Comparison of ENCODE assay signal across 14 mouse cellular contexts in genomic region chr11:98738925-98739324, GRCm38 (mm10). TPM values are rescaled to one million over a fixed set of nuclear protein-coding genes. Genes with fewer than 3 reads are reported as not detected.
A peak's percentile ranks its signal among the peaks of the same experiment; 100 is the strongest.
DNase-seq lines count a peak whose midpoint lies in the region; ATAC-seq and TF ChIP-seq lines count a peak whose summit lies in the region.
"Had no signal": no experiment of that assay in that cellular context is flagged by ENCODE, and none has a peak within 500 bp of the region (broad histone marks: within the 10 kb centered on the region; RNA-seq: fewer than 3 reads in every experiment).

No protein-coding gene starts in this region.

- WGBS in forebrain, embryonic 14.5 days: 68% methylated on average over 9 of the region's 9 CpGs
- WGBS in kidney, embryonic 14.5 days: 71% methylated on average over 9 of the region's 9 CpGs

- no peaks in the 10 kb centered on the region for H3K36me3 ChIP-seq in E14TG2a.4 (ENCODE audit: insufficient read depth, low read length)
- H3K36me3 ChIP-seq in forebrain, embryonic 14.5 days (ENCODE audit: control insufficient read depth, insufficient read depth, low read length): no peaks in the 10 kb centered on the region
- H3K36me3 ChIP-seq in kidney, embryonic 14.5 days (ENCODE audit: control insufficient read depth, insufficient read depth, low read length): no peaks in the 10 kb centered on the region

- no peak for ATAC-seq in forebrain, embryonic 14.5 days
- ATAC-seq in megakaryocyte progenitor cell, adult 5-6 weeks (replicated peaks; ENCODE audit: poor library complexity): 0 out of 2 replicates have a peak, but pooled peaks have one; percentile 8
- ATAC-seq in kidney, embryonic 14.5 days (ENCODE audit: low FRiP score, low TSS enrichment): no peak

- H3K27me3 ChIP-seq in E14TG2a.4 (ENCODE audit: insufficient read depth, low read length): peaks cover 12% of the 10 kb centered on the region
- no peaks in the 10 kb centered on the region for H3K27me3 ChIP-seq in forebrain, embryonic 14.5 days (replicated peaks; ENCODE audit: control insufficient read depth, insufficient read depth, low read length)
- no peaks in the 10 kb centered on the region for H3K27me3 ChIP-seq in kidney, embryonic 14.5 days (ENCODE audit: control insufficient read depth, insufficient read depth, low read length)

- peaks cover 7% of the 10 kb centered on the region for H3K9me3 ChIP-seq in E14TG2a.4 (ENCODE audit: low read length)
- H3K9me3 ChIP-seq in forebrain, embryonic 14.5 days (replicated peaks; ENCODE audit: control insufficient read depth, low read length): no peaks in the 10 kb centered on the region; the same call in 1 of the 2 replicates
- H3K9me3 ChIP-seq in kidney, embryonic 14.5 days (ENCODE audit: control insufficient read depth, low read length): peaks cover 3% of the 10 kb centered on the region; the same call in 1 of the 2 replicates

- peak overlapping the region; percentile 65; the same call in 1 of the 2 replicates for H3K27ac ChIP-seq in gastrocnemius, adult 2 months
- H3K27ac ChIP-seq in forebrain, embryonic 14.5 days (ENCODE audit: low read depth, low read length): peak overlapping the region; percentile 87
- H3K27ac ChIP-seq in kidney, embryonic 14.5 days (ENCODE audit: low read depth, low read length): no peak overlapping the region
- H3K27ac ChIP-seq: kidney, postnatal 0 days; stomach, postnatal 0 days had no signal

- peak overlapping the region; percentile 29; the same call in 1 of the 2 replicates for H3K9ac ChIP-seq in forebrain, embryonic 14.5 days (ENCODE audit: low read length)
- no peak overlapping the region for H3K9ac ChIP-seq in kidney, embryonic 14.5 days (ENCODE audit: low read depth, low read length)

- H3K4me2 ChIP-seq in forebrain, embryonic 14.5 days (ENCODE audit: low read length): peak overlapping the region; percentile 21; the same call in 1 of the 2 replicates
- no peak overlapping the region for H3K4me2 ChIP-seq in kidney, embryonic 14.5 days (replicated peaks; ENCODE audit: low read depth, low read length)

- H3K4me1 ChIP-seq in E14TG2a.4 (replicated peaks; ENCODE audit: low read depth, low read length): peaks cover 65% of the 10 kb centered on the region
- peaks cover 33% of the 10 kb centered on the region for H3K4me1 ChIP-seq in forebrain, embryonic 14.5 days (ENCODE audit: control insufficient read depth, insufficient read depth, low read length)
- peaks cover 23% of the 10 kb centered on the region for H3K4me1 ChIP-seq in kidney, embryonic 14.5 days (ENCODE audit: control insufficient read depth, insufficient read depth, low read length)

- intact Hi-C loops in gastrocnemius, adult 2 months (cut with DNase I): no loop called here

- DNase-seq in gastrocnemius, adult 2 months: peak; percentile 63
- DNase-seq in gastrocnemius, postnatal 25 days: no peak
- no peak for DNase-seq in forebrain, embryonic 14.5 days (ENCODE audit: low spot score)
- no peak for DNase-seq in lung, postnatal 4 days
- no peak for DNase-seq in frontal cortex, postnatal 14 days (ENCODE audit: low spot score in 2 of 2)
- DNase-seq: right cerebral cortex, postnatal 4 days had no signal

- no peak for TF ChIP-seq CTCF in gastrocnemius, adult 2 months (IDR thresholded peaks at IDR 0.05)
- no peak for TF ChIP-seq CTCF in E14TG2a.4 (conservative IDR thresholded peaks at IDR 0.05; ENCODE audit: low read length)

- no peak overlapping the region for H3K4me3 ChIP-seq in gastrocnemius, adult 2 months
- 0 out of 2 replicates have a peak overlapping the region, but pooled peaks have one; percentile 10 for H3K4me3 ChIP-seq in E14TG2a.4 (replicated peaks; ENCODE audit: low read length)
- H3K4me3 ChIP-seq in forebrain, embryonic 14.5 days (ENCODE audit: low read depth, low read length): no peak overlapping the region
- H3K4me3 ChIP-seq in kidney, embryonic 14.5 days (ENCODE audit: low read length): no peak overlapping the region

RNA-seq across cellular contexts. Expression of gene Thra, which starts 1.5 kb away (rescaled TPM):
- total RNA-seq in gastrocnemius, adult 2 months (2021): 10 to 100 TPM; 78.8 to 96.8 TPM
- total RNA-seq in gastrocnemius, postnatal 25 days (2021): 10 to 100 TPM; 75.4 to 89.1 TPM
- polyA plus RNA-seq in forebrain, embryonic 14.5 days (2014; fragmentation: Nextera tagmentation; extraction: Ambion mirVana): 164 and 199 TPM in 2 replicates
- total RNA-seq in megakaryocyte progenitor cell, adult 5-6 weeks (2015): 34.2 and 34.6 TPM in 2 replicates
- total RNA-seq in megakaryocyte progenitor cell, adult 5-6 weeks (2017): 21.8 and 25.3 TPM in 2 replicates
- 28.0 and 31.8 TPM in 2 replicates for polyA plus RNA-seq in kidney, embryonic 14.5 days (2014; fragmentation: Nextera tagmentation; extraction: Ambion mirVana)

RNA-seq across cellular contexts. Expression of gene Med24, which starts 9.7 kb away (rescaled TPM):
- total RNA-seq in gastrocnemius, adult 2 months (2021): 10 to 100 TPM; 52.0 to 58.4 TPM
- 10 to 100 TPM; 42.7 to 46.9 TPM for total RNA-seq in gastrocnemius, postnatal 25 days (2021)
- 76.0 and 85.9 TPM in 2 replicates for polyA plus RNA-seq in forebrain, embryonic 14.5 days (2014; fragmentation: Nextera tagmentation; extraction: Ambion mirVana)
- 28.7 and 30.9 TPM in 2 replicates for total RNA-seq in megakaryocyte progenitor cell, adult 5-6 weeks (2015)
- total RNA-seq in megakaryocyte progenitor cell, adult 5-6 weeks (2017): 36.2 and 46.3 TPM in 2 replicates
- 39.5 and 59.1 TPM in 2 replicates for polyA plus RNA-seq in kidney, embryonic 14.5 days (2014; fragmentation: Nextera tagmentation; extraction: Ambion mirVana)

RNA-seq across cellular contexts. Expression of gene Nr1d1, which starts 36.2 kb away (rescaled TPM):
- 100 to 1,000 TPM in 1 of 2 experiments, 10 to 100 TPM in 1; 56.3 to 152 TPM for total RNA-seq in gastrocnemius, adult 2 months (2021)
- 100 to 1,000 TPM in 1 of 2 experiments, 10 to 100 TPM in 1; 98.0 to 119 TPM for total RNA-seq in gastrocnemius, postnatal 25 days (2021)
- polyA plus RNA-seq in forebrain, embryonic 14.5 days (2014; fragmentation: Nextera tagmentation; extraction: Ambion mirVana): 2.2 and 3.1 TPM in 2 replicates
- 3.3 and 3.5 TPM in 2 replicates for total RNA-seq in megakaryocyte progenitor cell, adult 5-6 weeks (2015)
- 0.47 and 0.87 TPM in 2 replicates for total RNA-seq in megakaryocyte progenitor cell, adult 5-6 weeks (2017)
- polyA plus RNA-seq in kidney, embryonic 14.5 days (2014; fragmentation: Nextera tagmentation; extraction: Ambion mirVana): 1.6 and 2.6 TPM in 2 replicates

RNA-seq across cellular contexts. Expression of gene Csf3, which starts 37.9 kb away (rescaled TPM):
- total RNA-seq in gastrocnemius, adult 2 months (2021): not detected
- total RNA-seq in gastrocnemius, postnatal 25 days (2021): not detected
- not detected in 2 replicates for polyA plus RNA-seq in forebrain, embryonic 14.5 days (2014; fragmentation: Nextera tagmentation; extraction: Ambion mirVana)
- total RNA-seq in megakaryocyte progenitor cell, adult 5-6 weeks (2015): not detected in 2 replicates
- not detected in 2 replicates for total RNA-seq in megakaryocyte progenitor cell, adult 5-6 weeks (2017)
- polyA plus RNA-seq in kidney, embryonic 14.5 days (2014; fragmentation: Nextera tagmentation; extraction: Ambion mirVana): not detected in 2 replicates
- polyA plus RNA-seq: heart, postnatal 0 days; lung, embryonic 16.5 days; neural tube, embryonic 11.5 days had no signal

RNA-seq across cellular contexts. Expression of gene Msl1, which starts 56.4 kb away (rescaled TPM):
- 10 to 100 TPM; 51.8 to 69.4 TPM for total RNA-seq in gastrocnemius, adult 2 months (2021)
- 10 to 100 TPM; 51.3 to 63.6 TPM for total RNA-seq in gastrocnemius, postnatal 25 days (2021)
- 19.3 and 20.5 TPM in 2 replicates for polyA plus RNA-seq in forebrain, embryonic 14.5 days (2014; fragmentation: Nextera tagmentation; extraction: Ambion mirVana)
- 60.8 and 62.0 TPM in 2 replicates for total RNA-seq in megakaryocyte progenitor cell, adult 5-6 weeks (2015)
- total RNA-seq in megakaryocyte progenitor cell, adult 5-6 weeks (2017): 76.3 and 99.9 TPM in 2 replicates
- polyA plus RNA-seq in kidney, embryonic 14.5 days (2014; fragmentation: Nextera tagmentation; extraction: Ambion mirVana): 21.6 and 33.7 TPM in 2 replicates

Comparison
In these comparisons a context has a peak if more than half of its experiments do, and no peak if none do; other contexts are left out.
1. RNA of gene Nr1d1, which starts 36.2 kb away (total RNA-seq): 56.3 to 152 TPM in gastrocnemius, adult 2 months and 98.0 to 119 TPM in gastrocnemius, postnatal 25 days; 0.47 to 3.5 TPM in megakaryocyte progenitor cell, adult 5-6 weeks; every median in the first group is over 10 times any median in the second.